Comparison of ENCODE assay signal across 8 mouse cellular contexts in the genomic region with DNA sequence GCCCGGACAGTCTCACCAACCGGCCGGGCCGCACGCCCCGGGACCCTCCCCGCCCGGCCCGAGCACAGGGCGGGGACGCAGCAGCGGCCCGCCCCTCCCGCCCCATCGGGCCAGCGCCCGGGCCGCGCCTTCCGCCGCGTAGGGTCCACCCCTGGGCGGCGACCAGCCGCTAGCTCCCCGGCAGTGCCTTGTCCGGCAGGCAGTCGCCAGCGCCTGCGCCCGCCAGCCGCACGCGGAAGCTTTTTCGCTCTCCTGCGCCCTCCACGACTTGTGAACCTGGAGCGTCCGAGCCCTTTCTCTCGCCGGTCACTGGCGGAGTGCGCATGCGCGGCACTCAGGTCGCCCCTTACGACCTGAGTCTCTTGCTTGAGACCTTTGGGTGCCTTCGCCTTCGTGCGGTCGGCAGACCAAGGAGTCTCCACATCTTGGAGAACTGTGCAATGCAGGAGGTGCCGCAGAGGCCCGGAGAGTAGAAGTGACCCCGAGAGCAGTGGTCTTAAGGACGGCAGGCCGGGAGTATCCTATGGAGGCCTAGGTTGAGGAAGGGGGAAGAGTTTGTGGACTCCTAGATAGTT. TPM values are rescaled to one million over a fixed set of nuclear protein-coding genes. Genes with fewer than 3 reads are reported as not detected.
DNase-seq lines count a peak whose midpoint lies in the region; ATAC-seq lines count a peak whose summit lies in the region.

Gene Abcb10 (minus strand): TSS at position 297 of the 575 bp plus-strand sequence.

- no peaks in the 10 kb centered on the region for H3K27me3 ChIP-seq in intestine, embryonic 14.5 days (replicated peaks; ENCODE audit: control insufficient read depth, insufficient read depth, low read length)

- peak within 1 kb of the TSS; percentile 91 for H3K27ac ChIP-seq in intestine, embryonic 14.5 days (ENCODE audit: low read depth)

- H3K9ac ChIP-seq in intestine, embryonic 14.5 days (ENCODE audit: low read length) = peak within 1 kb of the TSS; percentile 70

- peaks cover 26% of the 10 kb centered on the region for H3K4me1 ChIP-seq in intestine, embryonic 14.5 days (replicated peaks; ENCODE audit: control insufficient read depth, insufficient read depth, low read length)

- H3K36me3 ChIP-seq in intestine, embryonic 14.5 days (ENCODE audit: control insufficient read depth, insufficient read depth, low read length) = no peaks in the 10 kb centered on the region

- WGBS in intestine, embryonic 14.5 days = under 1% methylated on average over 55 of the region's 56 CpGs

- intact Hi-C loops in gastrocnemius, postnatal 36 days (cut with DNase I) = no loop called here
- intact Hi-C loops in left cerebral cortex, postnatal 10 days (cut with DNase I) = no loop called here

- DNase-seq in adrenal gland, adult 2 months = peak; percentile 98
- DNase-seq in embryo, embryonic 11.5 days (ENCODE audit: low read depth, low spot score) = peak; percentile 83
- DNase-seq in gastrocnemius, postnatal 36 days = peak; percentile 87 to 89
- DNase-seq in intestine, embryonic 14.5 days (ENCODE audit: low spot score) = peak; percentile 92
- peak; percentile 52 to 90 for DNase-seq in left cerebral cortex, postnatal 10 days (ENCODE audit: extremely low spot score in 1 of 2, low spot score in 2 of 2)
- peak; percentile 82 to 84 for DNase-seq in right cerebral cortex, postnatal 10 days (ENCODE audit: low spot score in 2 of 2)
- DNase-seq in urinary bladder, postnatal 25 days (ENCODE audit: low spot score) = peak; percentile 82

- peak within 1 kb of the TSS; percentile 84 for H3K4me2 ChIP-seq in intestine, embryonic 14.5 days (ENCODE audit: low read length)

- ATAC-seq in intestine, embryonic 14.5 days (replicated peaks; ENCODE audit: low FRiP score, low TSS enrichment, low read depth) = peak; percentile 94
- ATAC-seq in megakaryocyte progenitor cell, adult 5-6 weeks (replicated peaks; ENCODE audit: poor library complexity) = peak; percentile 68

- peak within 1 kb of the TSS; percentile 82 for H3K4me3 ChIP-seq in intestine, embryonic 14.5 days (ENCODE audit: low read depth, low read length)

- no peaks in the 10 kb centered on the region for H3K9me3 ChIP-seq in intestine, embryonic 14.5 days (ENCODE audit: control insufficient read depth, low read length)

RNA-seq across cellular contexts. Expression of gene Abcb10, which starts in this region (rescaled TPM):
- total RNA-seq in adrenal gland, adult 2 months (2021) = 10 to 100 TPM in 1 of 2 experiments, 1 to 10 TPM in 1; 9.3 to 15.7 TPM
- 14.7 and 16.7 TPM in 2 replicates for polyA plus RNA-seq in adrenal gland, adult 2 months (2012; rRNA removed)
- total RNA-seq in gastrocnemius, postnatal 36 days (2021) = 10 to 100 TPM; 15.6 to 15.9 TPM
- 20.5 and 22.2 TPM in 2 replicates for polyA plus RNA-seq in intestine, embryonic 14.5 days (2014; fragmentation: Nextera tagmentation; extraction: Ambion mirVana)
- 10 to 100 TPM; 16.4 to 20.0 TPM for total RNA-seq in left cerebral cortex, postnatal 10 days (2021)
- 15.5 and 18.2 TPM in 2 replicates for total RNA-seq in megakaryocyte progenitor cell, adult 5-6 weeks (2015)
- total RNA-seq in megakaryocyte progenitor cell, adult 5-6 weeks (2017) = 25.0 and 26.7 TPM in 2 replicates

Comparison
In these comparisons a context has a peak if more than half of its experiments do, and no peak if none do; other contexts are left out.
1. Peak in every context shown above with its lines: DNase-seq, ATAC-seq, H3K4me3 ChIP-seq and H3K27ac ChIP-seq.